Mouse (Mus musculus) naive thymus-derived CD4-positive, alpha-beta T cell, adult 2 months (primary cell): ENCODE data around the gene Snx4.

Experiments used
- DNase-seq: peaks from one replicate; pipeline ENCODE4 v3.0.0-alpha.2; 2011; ENCODE audit warnings: low read depth

Snx4 gene

DNA sequence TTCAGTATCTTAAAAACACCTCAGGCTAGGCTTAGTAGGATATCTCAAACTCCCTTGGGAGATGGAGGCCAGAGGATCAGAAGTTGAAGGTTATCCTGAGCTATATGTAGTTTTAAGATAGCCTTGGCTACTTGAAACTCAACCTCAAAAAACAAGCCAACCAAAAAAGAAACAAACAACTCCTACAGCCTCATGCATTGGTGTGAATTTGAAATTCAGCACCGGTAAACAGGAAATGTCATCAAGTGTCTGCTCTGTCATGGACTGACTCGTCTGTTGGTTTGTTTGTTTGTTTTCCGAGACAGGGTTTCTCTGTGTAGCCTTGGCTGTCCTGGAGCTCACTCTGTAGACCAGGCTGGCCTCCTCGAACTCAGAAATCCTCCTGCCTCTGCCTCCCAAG is 20.6 kb downstream of the Snx4 start:
- DNase-seq = no peak

DNA sequence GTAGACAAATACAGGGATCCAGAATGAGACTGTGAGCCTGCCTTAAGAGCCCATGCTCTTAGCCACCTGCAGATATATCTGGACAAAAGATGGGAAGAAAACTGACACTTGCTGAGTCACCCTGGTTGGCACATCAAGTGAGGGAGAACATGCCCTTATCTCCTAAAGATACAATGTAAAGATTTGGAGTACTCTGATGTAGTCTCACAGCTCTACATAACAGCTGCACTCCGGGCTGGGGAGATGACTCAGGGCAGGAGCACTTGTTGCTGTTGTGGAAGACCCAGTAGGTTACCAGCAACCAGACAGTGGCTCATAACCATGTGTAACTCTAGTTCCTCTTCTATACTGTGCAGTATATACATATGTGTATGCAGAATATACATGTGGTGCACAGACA is 31.8 kb downstream of the Snx4 start:
- DNase-seq = no peak

DNA sequence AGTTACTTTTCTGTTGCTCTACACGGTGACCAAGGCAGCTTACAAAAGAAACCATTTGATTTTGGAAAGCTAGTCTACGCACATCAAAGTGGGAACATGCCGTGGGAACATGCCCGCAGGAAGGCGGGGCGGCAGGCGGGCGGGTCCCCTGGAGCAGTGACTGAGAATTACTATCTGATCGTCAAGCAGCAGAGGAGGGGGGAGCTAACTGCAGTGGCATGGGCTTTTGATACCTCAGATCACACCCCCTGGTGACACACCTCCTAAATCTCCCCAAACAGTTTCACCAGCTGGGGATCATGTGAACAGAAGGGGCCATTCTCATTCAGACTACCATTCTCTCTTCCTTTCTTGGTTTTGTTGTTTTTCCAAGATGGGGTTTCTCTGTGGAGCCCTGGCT is 37.3 kb downstream of the Snx4 start:
- no peak for DNase-seq

DNA sequence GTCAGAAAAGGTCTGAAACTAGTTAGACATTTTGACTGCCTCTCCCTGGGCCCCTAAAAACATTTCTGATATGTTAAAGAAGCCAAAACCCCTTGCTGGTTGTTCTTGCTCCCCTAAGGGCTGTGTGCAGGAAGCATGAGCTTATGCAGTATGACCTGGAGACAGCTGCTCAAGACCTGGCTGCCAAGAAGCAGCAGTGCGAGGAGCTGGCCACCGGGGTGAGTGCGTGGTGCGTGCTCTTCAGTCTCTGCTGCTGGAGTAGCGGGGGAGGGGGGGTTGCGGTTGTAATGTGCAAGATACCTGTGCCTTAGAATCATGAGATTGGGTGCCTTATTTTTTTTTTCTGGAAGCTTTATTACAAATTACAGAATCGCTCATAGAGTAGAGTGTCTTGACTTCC is 38.7 kb downstream of the Snx4 start:
- no peak for DNase-seq

DNA sequence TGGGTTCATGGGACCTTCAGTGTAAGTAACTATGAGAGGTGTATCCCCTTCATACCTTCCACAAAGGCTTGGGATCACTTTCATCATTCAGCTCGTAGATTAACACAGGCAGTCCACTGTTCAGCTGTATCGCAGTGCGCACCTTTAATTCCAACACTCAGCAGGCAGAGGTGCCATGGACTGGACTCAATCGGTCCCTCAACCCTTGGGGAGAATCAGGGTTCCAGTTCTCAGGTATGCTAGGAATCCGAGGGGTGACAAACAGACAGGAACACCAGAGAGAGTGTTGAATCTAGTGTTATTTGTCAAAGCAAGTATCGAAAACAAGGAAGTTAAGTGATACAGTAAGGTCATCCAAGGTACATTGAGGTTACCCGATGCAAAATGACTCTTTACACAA is 41.0 kb downstream of the Snx4 start:
- DNase-seq = no peak

DNA sequence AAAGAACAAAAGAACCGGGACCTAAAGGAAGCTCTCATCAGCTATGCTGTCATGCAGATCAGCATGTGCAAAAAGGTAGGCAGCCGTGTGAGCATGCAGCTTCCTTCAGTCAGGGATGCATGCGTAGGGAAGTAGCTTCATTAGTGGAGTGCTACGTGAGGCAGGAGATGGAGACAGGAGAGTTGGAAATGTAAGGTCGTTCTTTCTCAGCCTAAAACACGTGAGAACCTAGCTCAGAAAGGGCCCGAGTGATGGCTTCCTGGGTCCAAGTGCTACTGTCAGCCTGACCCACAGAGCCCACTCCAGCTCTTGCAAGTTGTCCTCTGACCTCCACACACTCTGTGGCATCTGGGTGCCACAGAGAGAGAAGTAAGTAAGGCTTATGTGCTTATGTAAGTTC is 43.4 kb downstream of the Snx4 start:
- DNase-seq = no peak

DNA sequence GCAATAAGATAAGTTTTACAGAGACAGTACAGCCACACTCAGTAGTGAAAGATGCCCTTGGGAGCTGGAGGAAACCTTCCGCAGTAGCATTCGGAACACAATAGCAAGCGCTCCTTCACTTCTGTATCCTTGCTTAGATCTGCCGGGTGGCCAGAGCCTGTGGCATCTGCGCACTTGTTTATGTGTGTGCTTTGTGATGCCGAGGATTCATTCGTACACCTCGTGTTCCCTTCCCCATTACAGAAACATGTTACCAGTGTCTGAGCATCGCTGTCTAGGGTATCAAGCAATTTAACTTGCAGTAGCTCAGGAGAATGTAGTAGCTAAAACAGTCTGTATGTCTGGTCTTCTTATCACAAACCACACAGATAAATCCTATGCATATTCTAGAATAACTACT is 44.1 kb downstream of the Snx4 start:
- no peak for DNase-seq

DNA sequence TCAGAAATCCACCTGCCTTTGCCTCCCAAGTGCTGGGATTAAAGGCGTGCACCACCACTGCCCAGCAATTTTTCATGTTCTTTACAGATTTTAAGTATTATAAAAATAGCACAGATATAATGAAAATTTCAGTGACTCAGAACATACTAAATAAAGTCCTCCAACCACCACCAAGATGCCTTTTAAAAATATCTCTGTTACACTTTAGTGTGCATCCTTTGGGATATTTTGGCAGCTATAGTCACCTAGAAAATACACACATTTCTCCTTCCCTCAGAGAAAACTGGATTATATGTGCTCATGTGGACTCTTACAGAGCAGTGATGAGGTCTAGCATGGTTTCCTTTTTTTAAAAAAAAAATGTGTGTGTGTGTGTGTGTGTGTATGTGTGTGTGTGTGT is 46.3 kb downstream of the Snx4 start:
- DNase-seq = no peak

DNA sequence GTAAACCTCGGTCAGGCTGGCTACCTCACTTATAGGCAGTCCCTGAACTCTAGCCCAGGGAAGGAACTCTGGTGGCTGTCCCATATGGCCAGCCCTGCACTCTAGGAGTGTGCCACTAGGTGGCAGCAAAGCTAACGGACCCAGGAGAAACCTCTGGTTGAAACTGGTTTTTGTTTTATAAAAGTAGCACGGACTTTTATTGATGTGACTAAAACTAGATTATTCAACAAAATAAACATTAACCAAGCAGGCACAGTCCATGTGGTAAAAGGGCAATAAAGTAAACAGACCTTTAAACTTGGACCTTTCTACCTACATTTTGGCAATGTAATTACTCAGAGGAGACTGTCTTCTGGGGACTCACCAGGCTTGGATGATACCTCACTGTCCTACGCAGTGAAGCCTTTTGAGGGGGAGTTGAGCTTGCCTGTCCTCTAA is 55.4 kb downstream of the Snx4 start:
- peak; percentile 84 for DNase-seq

DNA sequence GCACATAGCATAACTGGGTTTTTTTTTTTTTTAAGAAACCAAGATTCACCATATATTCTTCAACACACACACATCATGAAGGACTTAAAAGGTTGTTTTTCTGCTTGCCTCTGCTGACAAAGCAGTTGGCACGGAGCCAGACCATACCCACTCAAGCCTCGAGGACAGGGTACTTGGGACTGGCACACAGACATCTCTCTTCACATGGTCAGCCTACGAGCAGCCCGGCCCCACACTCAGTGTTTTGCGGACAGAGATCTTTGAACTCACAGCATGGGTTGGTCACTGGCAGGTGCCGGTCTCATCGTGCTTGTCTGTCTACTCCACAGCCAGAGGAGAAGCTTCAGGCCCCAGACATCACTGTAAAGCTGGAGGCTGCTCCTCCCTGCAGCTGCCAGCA is 56.5 kb downstream of the Snx4 start:
- no peak for DNase-seq

DNA sequence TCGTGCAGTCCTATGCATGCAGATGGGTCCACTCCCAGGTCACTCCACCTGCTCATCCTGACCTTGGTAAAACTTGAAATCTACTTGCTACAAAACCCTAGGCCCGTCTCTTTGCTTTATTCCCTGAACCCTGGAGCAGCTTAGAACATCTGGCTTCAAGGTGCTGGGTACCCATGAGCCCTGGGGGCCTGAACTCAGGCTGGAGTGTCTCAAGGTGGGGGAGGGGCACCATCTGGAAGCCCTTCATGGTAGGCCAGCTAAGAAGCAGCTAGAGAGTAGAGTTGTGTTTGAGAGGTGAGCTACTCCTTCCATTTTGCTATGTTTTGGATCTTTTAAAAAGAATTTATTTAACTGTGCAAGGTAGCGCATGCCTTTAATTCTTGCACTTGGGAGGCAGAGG is 57.8 kb downstream of the Snx4 start:
- no peak for DNase-seq

DNA sequence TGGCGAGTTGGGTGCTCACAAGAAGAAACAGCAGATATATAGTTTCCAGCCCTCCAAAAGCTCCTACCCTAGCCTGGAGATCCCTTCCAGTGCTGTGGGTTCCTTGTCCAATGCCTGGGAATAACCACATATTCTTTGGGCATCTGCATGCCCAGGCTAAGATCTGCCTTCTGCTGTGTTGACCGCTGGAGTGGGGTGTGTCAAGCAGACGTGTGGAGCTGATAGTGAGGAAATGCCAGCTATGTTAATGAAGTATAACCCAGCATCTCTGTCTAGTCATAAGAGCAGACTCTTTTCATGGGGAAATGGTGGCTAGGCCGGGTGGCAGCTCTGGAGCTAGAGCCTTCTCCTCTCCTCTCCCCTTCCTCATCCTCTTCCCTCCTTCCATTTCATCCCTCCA is 64.4 kb downstream of the Snx4 start:
- DNase-seq = no peak

DNA sequence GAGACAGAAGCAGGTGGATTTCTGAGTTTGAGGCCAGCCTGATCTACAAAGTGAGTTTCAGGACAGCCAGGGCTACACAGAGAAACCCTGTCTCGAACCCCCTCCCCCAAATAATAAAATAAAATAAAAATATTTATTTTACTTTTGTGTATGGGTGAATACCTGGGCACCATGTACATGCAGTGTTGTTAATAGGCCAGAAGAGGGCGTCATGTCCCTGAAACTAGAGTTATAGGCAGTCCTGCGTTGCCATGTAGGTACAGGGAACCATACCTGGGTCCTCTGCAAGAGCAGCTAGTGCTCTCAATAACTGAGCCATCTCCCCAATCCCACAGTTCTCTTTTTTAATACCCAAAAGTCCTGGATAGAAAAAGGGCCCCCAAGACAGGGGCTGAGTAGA is 66.4 kb downstream of the Snx4 start:
- no peak for DNase-seq

DNA sequence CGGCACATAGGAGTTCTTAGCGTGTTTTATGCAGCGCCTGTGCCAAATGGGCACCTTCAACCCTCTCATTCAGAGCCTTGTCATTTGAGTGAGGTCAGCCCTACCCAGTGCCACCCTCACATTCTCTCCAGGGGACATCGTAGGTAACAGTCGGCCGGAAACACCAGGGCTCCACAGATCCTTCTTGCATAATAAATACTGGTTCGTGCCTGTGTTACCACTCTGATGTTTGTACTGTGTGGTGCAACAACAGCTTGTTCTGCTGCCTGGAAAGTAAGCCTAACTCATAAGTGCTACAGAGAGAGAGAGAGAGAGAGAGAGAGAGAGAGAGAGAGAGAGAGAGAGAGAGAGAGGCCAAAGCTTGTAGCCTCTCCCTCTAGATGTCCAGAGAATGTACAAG is 66.8 kb downstream of the Snx4 start:
- DNase-seq = no peak

DNA sequence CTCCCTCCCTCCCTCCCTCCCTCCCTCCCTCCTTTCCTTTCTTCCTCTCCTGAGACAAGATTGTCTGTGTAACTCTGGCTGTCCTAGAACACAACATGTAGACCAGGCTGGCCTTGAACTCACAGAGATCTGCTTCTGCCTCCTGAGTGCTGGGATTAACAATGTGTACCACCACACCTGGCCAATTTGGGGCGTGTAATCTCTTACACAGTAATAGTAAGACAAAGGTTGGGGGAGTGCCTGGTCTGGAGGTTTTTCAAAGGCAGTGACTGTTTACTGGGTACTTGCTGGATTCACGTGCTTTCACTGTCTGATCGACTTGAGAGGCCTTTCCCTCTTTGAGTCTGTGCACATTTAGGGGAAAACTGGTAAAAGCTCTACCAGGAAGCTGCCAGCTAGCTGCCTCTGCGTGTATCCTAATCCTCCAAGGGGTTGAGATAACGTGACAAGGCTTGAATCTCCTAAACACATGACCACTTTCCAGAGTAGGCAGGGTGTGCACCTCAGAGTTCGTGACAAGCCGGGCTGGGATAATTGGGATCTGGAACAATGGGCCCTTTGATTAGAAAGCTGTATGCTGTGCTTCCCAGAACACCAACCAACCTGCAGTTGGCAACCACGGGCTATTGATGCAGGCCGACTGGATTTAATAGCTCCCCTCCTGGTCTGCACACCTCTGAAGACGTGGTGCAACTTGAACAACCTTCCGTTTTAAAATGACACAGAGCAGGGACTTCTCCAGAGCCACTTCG is 74.6 kb downstream of the Snx4 start:
- DNase-seq = no peak

DNA sequence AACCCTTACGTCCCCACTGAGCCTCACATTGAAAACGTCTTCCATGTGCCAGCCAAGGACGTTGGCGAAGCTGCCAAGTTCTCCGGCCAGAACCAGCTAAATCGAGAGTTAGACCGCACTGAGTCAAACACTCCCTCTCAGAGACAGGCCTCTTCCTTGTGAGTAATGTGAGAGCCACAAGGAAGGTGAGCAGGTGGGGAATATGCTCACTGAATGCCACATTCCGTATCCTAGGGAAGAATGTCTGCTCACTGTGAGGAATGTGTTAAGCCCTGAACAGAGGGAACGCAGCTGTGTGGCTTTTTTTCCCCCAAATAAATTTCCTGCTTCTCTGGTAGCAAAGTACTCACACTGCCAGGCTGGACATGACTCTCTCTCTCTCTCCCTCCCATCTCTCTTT is 75.3 kb downstream of the Snx4 start:
- no peak for DNase-seq

DNA sequence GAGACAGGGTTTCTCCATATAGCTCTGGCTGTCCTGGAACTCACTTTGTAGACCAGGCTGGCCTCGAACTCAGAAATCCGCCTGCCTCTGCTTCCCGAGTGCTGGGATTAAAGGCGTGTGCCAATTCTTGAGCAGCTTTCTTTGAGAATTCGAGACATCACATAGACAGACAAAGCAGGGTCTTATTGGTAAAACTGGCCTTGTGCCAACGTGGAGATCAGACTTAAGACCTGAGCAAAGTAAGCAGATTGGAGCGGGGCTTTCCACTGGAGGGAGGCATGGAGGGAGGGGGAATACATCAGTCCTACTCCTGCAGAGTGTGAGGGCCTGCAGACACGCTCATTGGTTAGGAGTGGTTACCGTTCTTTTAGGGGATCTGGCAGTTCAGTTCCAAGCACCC is 75.9 kb downstream of the Snx4 start:
- no peak for DNase-seq

DNA sequence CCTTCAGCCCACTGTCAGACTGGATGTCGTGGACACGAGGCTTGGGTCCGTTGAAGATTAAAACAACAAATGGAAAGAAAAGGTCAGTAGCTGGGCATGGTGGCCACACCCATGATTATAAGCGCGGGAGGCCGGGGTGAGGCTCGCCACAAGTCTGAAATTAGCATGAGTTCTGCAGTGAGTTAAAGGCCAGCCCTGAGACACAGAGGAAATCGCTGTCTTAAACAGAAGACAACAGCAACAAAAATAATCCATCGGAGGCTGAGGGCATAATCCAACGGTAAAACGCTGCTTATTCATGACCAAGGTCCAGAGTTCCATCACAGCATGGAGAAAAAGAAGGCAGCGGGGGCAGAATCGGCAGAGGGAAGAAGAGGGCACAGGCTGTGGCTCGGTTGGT is 81.8 kb downstream of the Snx4 start:
- DNase-seq = no peak

DNA sequence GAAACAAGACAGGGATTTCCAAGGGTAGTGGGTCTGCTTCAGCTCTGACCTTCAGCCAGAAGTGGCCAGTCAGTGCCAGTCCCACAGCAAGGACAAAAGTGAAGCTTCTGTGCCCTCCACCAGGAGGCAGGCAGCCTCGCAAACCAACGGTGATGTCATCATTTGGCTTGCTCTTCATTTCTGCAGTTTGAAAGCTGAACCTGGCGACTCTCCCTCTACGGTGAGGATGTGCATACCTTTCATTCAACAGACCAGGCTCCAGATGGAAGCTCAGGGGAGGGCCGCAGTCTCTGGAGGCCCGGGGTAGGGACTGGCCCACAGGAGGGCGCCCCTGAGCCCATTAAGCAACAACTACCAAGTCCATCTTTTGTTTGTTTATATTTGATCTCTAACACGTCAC is 85.9 kb downstream of the Snx4 start:
- peak; percentile 87 for DNase-seq

DNA sequence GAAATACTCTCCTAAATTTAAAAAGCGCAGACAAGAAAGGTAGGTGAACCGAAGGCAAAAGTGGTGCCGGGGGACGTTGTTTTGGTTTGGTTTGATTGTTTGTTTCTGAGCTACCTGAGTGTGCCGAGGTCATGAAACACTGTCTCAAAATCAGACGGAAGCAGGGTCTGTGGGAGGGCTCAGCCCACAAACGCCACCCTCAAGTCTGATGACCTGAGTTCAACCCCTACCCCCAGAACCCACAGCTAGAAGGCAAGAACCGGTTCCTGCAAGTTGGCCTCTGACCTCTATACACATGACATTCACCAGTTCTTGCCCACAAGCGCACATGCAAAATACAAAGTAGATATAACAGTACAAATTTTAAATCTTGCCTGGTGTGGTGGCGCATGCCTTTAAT is 86.4 kb downstream of the Snx4 start:
- DNase-seq = no peak

DNA sequence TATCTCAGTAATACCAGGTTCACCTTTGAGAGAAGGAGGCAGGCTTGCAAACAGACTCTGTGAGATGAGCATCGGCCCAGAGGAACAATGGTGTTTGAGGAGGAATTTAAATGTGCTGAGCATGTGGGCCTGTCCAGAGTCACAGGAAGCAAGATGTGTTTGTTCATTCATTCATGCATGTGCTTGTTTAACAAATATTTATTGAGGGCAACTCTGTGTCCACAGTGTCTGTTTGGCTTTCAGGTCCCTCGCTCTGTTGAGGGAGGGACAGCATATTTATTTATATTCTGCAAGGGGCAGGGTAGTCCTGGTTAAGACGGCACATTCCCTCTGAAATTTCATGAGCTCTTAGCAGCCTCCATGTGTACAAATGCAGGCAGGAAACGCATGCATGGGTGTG is 87.2 kb downstream of the Snx4 start:
- DNase-seq = no peak

DNA sequence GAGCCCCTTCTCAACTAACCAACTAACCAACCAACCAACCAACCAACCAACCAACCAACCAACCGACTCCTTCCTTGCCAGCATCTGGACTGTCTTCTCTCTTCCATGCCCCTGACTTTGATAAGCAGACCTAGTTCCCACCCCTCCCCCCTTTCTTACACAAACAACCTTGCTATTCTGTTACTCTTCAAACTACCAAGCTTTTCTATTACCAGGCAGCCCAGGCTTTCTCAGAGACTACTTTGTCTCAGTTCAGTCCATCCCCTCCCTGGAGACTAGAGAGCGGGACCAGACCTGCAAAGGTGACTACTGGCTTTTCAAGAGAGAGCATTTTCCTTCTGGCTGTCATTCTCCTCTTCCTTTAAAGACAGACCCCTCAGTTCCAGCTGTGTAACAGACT is 88.2 kb downstream of the Snx4 start:
- DNase-seq = no peak

DNA sequence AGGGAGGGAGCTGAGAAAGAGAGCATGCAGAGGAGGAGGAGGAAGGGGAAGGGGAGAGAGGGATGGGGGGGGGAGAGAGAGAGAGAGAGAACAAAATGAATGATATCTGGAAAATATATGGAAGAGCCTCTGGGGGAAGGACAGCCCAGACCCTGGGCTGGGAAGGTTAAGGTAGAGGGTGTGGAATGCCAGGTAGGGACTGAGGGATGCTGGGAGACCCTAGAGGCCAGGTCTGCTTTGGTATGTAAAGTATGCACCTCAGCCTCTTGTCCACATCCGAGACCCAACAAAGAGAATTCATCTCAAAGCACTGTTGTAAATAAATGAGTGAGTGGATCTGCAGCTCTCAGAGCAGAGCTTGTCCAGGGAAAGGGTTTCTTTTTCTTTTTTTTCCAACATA is 91.1 kb downstream of the Snx4 start:
- DNase-seq = no peak

DNA sequence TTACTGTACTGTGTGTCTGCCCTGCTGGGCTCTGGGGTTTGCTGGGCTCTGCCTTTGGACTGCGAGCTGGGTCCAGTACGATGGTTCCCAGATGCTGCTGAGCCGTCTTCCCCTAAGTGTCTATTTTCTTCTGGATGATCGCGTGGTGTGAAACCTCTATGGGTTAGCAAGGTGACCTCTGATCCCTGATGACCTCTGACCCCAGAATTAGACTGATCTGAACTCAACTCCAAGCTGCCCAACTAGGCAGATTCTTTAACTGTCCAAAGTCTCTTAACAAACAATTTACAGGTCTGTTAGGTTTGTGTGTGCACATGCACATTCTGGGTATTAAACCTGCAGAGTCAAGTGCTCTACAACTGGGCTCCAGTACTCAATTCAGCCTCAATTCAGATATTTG is 91.9 kb downstream of the Snx4 start:
- DNase-seq = no peak

DNA sequence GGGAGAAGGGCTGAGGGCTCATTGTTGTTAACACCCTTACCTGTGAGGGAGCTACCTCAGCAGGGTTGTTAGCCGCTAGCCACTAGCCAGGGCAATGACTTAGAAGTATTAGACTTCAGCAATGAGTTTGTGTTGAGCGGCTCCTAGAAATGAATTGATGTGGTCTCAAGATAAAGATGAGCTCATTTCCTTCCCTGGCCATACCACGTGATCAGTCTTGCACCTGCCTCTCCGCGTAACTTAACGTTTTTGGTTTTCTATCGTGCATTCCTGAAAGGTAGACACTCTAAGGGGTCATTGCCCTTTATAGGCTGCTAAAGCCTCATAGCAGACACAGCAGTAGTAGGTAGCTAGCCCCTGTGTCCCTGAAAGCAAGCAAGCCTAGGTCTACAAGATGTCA is 92.4 kb downstream of the Snx4 start:
- peak; percentile 84 for DNase-seq
